Mouse (Mus musculus) ES-CJ7 (cell line): ENCODE data around the gene Riox1.
"Not testable (repeated sequence)": the region's sequence is repeated elsewhere in the genome, so short reads cannot be mapped to it uniquely, and the experiment has no call there.

ENCODE experiments used
- DNase-seq: peaks from one replicate; pipeline ENCODE4 v3.0.0; 2011; ENCODE audit warnings: low read depth, low spot score

Gene Riox1

GRCm38 (mm10) chr12:83949776-83950492 is 474 bp upstream of the Riox1 start:
- DNase-seq, result no peak

- peak; percentile 24 for DNase-seq
Observed at GRCm38 (mm10) chr12:83950840-83951701, 663 bp downstream of the Riox1 start.

GRCm38 (mm10) chr12:83951711-83952575 is 1.5 kb downstream of the Riox1 start:
- DNase-seq, result no peak

GRCm38 (mm10) chr12:83958278-83958677 is 7.9 kb downstream of the Riox1 start:
- DNase-seq, result no peak

GRCm38 (mm10) chr12:83965235-83965634 is 14.8 kb downstream of the Riox1 start:
- no peak for DNase-seq

GRCm38 (mm10) chr12:83972117-83972516 is 21.7 kb downstream of the Riox1 start:
- peak; percentile 67 for DNase-seq

- DNase-seq, result no peak
Observed at GRCm38 (mm10) chr12:83978862-83979261, 28.5 kb downstream of the Riox1 start.

GRCm38 (mm10) chr12:83981615-83982014 is 31.2 kb downstream of the Riox1 start:
- no peak for DNase-seq

- no peak for DNase-seq
Observed at GRCm38 (mm10) chr12:83984752-83985151, 34.3 kb downstream of the Riox1 start, which contains the start of gene Heatr4. Heatr4 (minus strand) TSS chr12:83984852.

- DNase-seq, result no peak
Observed at GRCm38 (mm10) chr12:83987242-83987582, 36.8 kb downstream of the Riox1 start.

GRCm38 (mm10) chr12:83987583-83988441 is 37.4 kb downstream of the Riox1 start, which contains the start of gene Acot2:
Acot2 (plus strand) TSS chr12:83987861.
- peak; percentile 86 for DNase-seq

- DNase-seq, result peak; percentile 50
Observed at GRCm38 (mm10) chr12:83988483-83988882, 38.1 kb downstream of the Riox1 start.

- peak; percentile 30 for DNase-seq
Observed at GRCm38 (mm10) chr12:83989378-83989777, 39.0 kb downstream of the Riox1 start.

GRCm38 (mm10) chr12:83997221-83997620 is 46.8 kb downstream of the Riox1 start:
- no peak for DNase-seq

GRCm38 (mm10) chr12:83998341-83999107 is 48.1 kb downstream of the Riox1 start:
- no peak for DNase-seq

GRCm38 (mm10) chr12:83999237-83999636 is 48.8 kb downstream of the Riox1 start:
- not testable (repeated sequence) for DNase-seq

GRCm38 (mm10) chr12:84000418-84000817 is 50.0 kb downstream of the Riox1 start:
- no peak for DNase-seq
